Mouse (Mus musculus) A20 (cell line): ENCODE measurements around the gene Tbl3.
"Not testable (repeated sequence)": the region's sequence is repeated elsewhere in the genome, so short reads cannot be mapped to it uniquely, and the experiment has no call there.

Experiments used
- DNase-seq: peaks from one replicate; pipeline ENCODE4 v3.0.0-alpha.2; 2011; ENCODE audit warnings: low read depth, low spot score

The Tbl3 gene

GRCm38 (mm10) chr17:24727618-24728017, 20.2 kb upstream of the Tbl3 start, which contains the start of gene Rpl3l:
TSS of gene Rpl3l (plus strand) at chr17:24727820.
- DNase-seq = no peak

- DNase-seq = no peak
These were observed 18.4 kb upstream of the Tbl3 start for GRCm38 (mm10) chr17:24725637-24726390.

- DNase-seq = peak; percentile 94
These were observed 16.7 kb upstream of the Tbl3 start, which contains the start of gene Ndufb10 for GRCm38 (mm10) chr17:24724184-24724583. TSS of gene Ndufb10 (minus strand) at chr17:24724478.

GRCm38 (mm10) chr17:24723881-24724180, 16.4 kb upstream of the Tbl3 start:
- DNase-seq = no peak

GRCm38 (mm10) chr17:24723122-24723880, 15.8 kb upstream of the Tbl3 start:
- DNase-seq = peak; percentile 62

- peak; percentile 59 for DNase-seq
These were observed 14.9 kb upstream of the Tbl3 start for GRCm38 (mm10) chr17:24722220-24722924.

- DNase-seq = not testable (repeated sequence)
These were observed 14.0 kb upstream of the Tbl3 start for GRCm38 (mm10) chr17:24721383-24721955.

GRCm38 (mm10) chr17:24720616-24721015, 13.2 kb upstream of the Tbl3 start:
- not testable (repeated sequence) for DNase-seq

- peak; percentile 98 for DNase-seq
These were observed 12.2 kb upstream of the Tbl3 start for GRCm38 (mm10) chr17:24719494-24720222.

- DNase-seq = not testable (repeated sequence)
These were observed 11.5 kb upstream of the Tbl3 start for GRCm38 (mm10) chr17:24718938-24719337.

- no peak for DNase-seq
These were observed 10.5 kb upstream of the Tbl3 start, which contains the start of the genes Rnf151 and Rps2 for GRCm38 (mm10) chr17:24717943-24718342. TSS of gene Rnf151 (minus strand) at chr17:24718063. TSS of gene Rps2 (plus strand) at chr17:24718116.

- DNase-seq = no peak
These were observed 8.8 kb upstream of the Tbl3 start for GRCm38 (mm10) chr17:24716166-24716682.

GRCm38 (mm10) chr17:24715556-24715955, 8.1 kb upstream of the Tbl3 start:
- no peak for DNase-seq

- peak; percentile 58 for DNase-seq
These were observed 1.2 kb upstream of the Tbl3 start for GRCm38 (mm10) chr17:24708646-24709045.

GRCm38 (mm10) chr17:24707801-24708425, 453 bp upstream of the Tbl3 start:
- DNase-seq = peak; percentile 33

GRCm38 (mm10) chr17:24705821-24706220, 1.6 kb downstream of the Tbl3 start:
- no peak for DNase-seq

GRCm38 (mm10) chr17:24701251-24701650, 6.2 kb downstream of the Tbl3 start:
- DNase-seq = no peak

- no peak for DNase-seq
These were observed 8.0 kb downstream of the Tbl3 start for GRCm38 (mm10) chr17:24699473-24699872.

GRCm38 (mm10) chr17:24698715-24699114, 8.7 kb downstream of the Tbl3 start:
- no peak for DNase-seq

GRCm38 (mm10) chr17:24697985-24698384, 9.5 kb downstream of the Tbl3 start:
- no peak for DNase-seq
